Mouse (Mus musculus): ENCODE results near the gene 1700003E16Rik.

DNA sequence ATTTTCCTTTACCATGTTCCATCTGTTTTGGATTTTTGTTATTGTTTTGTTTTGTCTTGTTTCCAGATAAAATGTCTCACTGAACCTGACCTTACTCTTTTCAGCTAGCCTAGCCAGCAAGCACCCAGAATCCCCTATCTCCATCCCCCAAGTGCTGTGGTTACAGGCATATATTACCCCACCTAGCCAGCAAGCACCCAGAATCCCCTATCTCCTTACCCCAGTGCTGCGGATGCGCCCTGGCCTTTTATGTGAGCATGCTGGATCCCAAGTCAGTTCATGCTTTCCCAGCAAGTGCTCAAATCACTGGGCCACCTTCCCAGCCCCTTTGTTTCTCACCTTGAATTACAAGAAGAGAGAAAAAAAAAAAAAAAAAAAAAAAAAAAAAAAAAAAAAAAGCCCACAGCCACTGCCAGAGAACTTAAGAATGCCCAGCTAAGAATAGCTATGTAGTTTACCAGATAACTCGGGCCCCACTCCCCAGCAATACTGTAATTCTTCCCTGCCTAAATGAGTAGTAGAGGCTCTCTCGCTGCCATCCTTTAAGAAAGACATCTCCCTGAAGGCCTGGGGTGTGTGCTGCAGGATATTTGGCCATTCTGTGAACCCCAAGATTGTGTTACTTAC lies 44.6 kb upstream of the 1700003E16Rik start:
- TF ChIP-seq CTCF (conservative IDR thresholded peaks at IDR 0.05 in 1 of 2, IDR thresholded peaks at IDR 0.05 in 1 of 2; ENCODE audit: low read depth in 2 of 2, low read length in 2 of 2) (no peak), SMC3 (IDR thresholded peaks at IDR 0.05; ENCODE audit: low read depth, low read length) (no peak)
